Mouse (Mus musculus) CH12F3 (cell line): ENCODE results near the gene Hoxb8.

Source experiments
- in situ Hi-C: fragments of 300-500 bp; cut with MboI; formaldehyde crosslinking; loops from 2 replicates; pipeline ENCODE4 v1.14.3; 2020; ENCODE audit warnings: low sequenced_read_pairs

Hoxb8 gene

GRCm38 (mm10) chr11:96284041-96284749, 2.5 kb downstream of the Hoxb8 start:
- in situ Hi-C loops: loop anchor here (25.0 kb wide), 1 partner anchor 578 kb away; no protein-coding TSS in a partner anchor

- in situ Hi-C loops: loop anchor here (25.0 kb wide), 1 partner anchor 577 kb away; no protein-coding TSS in a partner anchor
Measured at GRCm38 (mm10) chr11:96284774-96285734, 3.3 kb downstream of the Hoxb8 start.

GRCm38 (mm10) chr11:96285771-96286738, 4.3 kb downstream of the Hoxb8 start, which contains the start of gene Hoxb7:
Gene Hoxb7 (plus strand): TSS chr11:96286623.
- in situ Hi-C loops: loop anchor here (25.0 kb wide), 1 partner anchor 576 kb away; no protein-coding TSS in a partner anchor

GRCm38 (mm10) chr11:96286739-96287385, 5.2 kb downstream of the Hoxb8 start:
- in situ Hi-C loops: loop anchor here (25.0 kb wide), 1 partner anchor 575 kb away; no protein-coding TSS in a partner anchor

- in situ Hi-C loops: loop anchor here (25.0 kb wide), 1 partner anchor 575 kb away; no protein-coding TSS in a partner anchor
Measured at GRCm38 (mm10) chr11:96287411-96287810, 5.7 kb downstream of the Hoxb8 start.

- in situ Hi-C loops: loop anchor here (25.0 kb wide), 1 partner anchor 574 kb away; no protein-coding TSS in a partner anchor
Measured at GRCm38 (mm10) chr11:96288455-96289221, 6.9 kb downstream of the Hoxb8 start.

- in situ Hi-C loops: loop anchor here (25.0 kb wide), 1 partner anchor 573 kb away; no protein-coding TSS in a partner anchor
Measured at GRCm38 (mm10) chr11:96289293-96289692, 7.6 kb downstream of the Hoxb8 start.

GRCm38 (mm10) chr11:96289837-96290236, 8.1 kb downstream of the Hoxb8 start:
- in situ Hi-C loops: loop anchor here (25.0 kb wide), 1 partner anchor 572 kb away; no protein-coding TSS in a partner anchor

- in situ Hi-C loops: loop anchor here (25.0 kb wide), 1 partner anchor 571 kb away; no protein-coding TSS in a partner anchor
Measured at GRCm38 (mm10) chr11:96290705-96291355, 9.1 kb downstream of the Hoxb8 start.

GRCm38 (mm10) chr11:96291681-96292564, 10.2 kb downstream of the Hoxb8 start, which contains the start of gene Hoxb6:
Gene Hoxb6 (plus strand): TSS chr11:96292476.
- in situ Hi-C loops: loop anchor here (25.0 kb wide), 1 partner anchor 570 kb away; no protein-coding TSS in a partner anchor

GRCm38 (mm10) chr11:96292565-96293301, 11.0 kb downstream of the Hoxb8 start:
- in situ Hi-C loops: loop anchor here (25.0 kb wide), 1 partner anchor 570 kb away; no protein-coding TSS in a partner anchor

GRCm38 (mm10) chr11:96293302-96293921, 11.7 kb downstream of the Hoxb8 start:
- in situ Hi-C loops: loop anchor here (25.0 kb wide), 1 partner anchor 569 kb away; no protein-coding TSS in a partner anchor

- in situ Hi-C loops: loop anchor here (25.0 kb wide), 1 partner anchor 568 kb away; no protein-coding TSS in a partner anchor
Measured at GRCm38 (mm10) chr11:96294245-96295091, 12.8 kb downstream of the Hoxb8 start.

GRCm38 (mm10) chr11:96295092-96295835, 13.6 kb downstream of the Hoxb8 start:
- in situ Hi-C loops: loop anchor here (25.0 kb wide), 1 partner anchor 567 kb away; no protein-coding TSS in a partner anchor
